Mouse (Mus musculus) lung, embryonic 15.5 days (tissue): ENCODE data around the gene Vmn2r65. TPM values are rescaled to one million over a fixed set of nuclear protein-coding genes. Genes with fewer than 3 reads are reported as not detected.

Experiments used
- ATAC-seq: fragments of 200-750 bp; cut with Nextera tagmentation; 2 replicates; pipeline ENCODE4 v1.8.0; 2017; ENCODE audit warnings: moderate number of reproducible peaks, borderline replicate concordance; ENCODE audit not compliant: low FRiP score, low TSS enrichment; ENCODE audit errors: extremely low read depth
- H3K27ac ChIP-seq: fragments of 300-500 bp; sonication (generic); 2 replicates; pipeline ENCODE4 v1.5.1; 2015; ENCODE audit warnings: moderate library complexity, mild to moderate bottlenecking, inconsistent platforms
- H3K27me3 ChIP-seq: fragments of 300-500 bp; sonication (generic); 2 replicates; pipeline ENCODE4 v1.6.1; 2015; ENCODE audit warnings: inconsistent platforms
- H3K36me3 ChIP-seq: fragments of 300-500 bp; sonication (generic); 2 replicates; pipeline ENCODE4 v1.6.1; 2015; ENCODE audit warnings: inconsistent platforms
- H3K4me1 ChIP-seq: fragments of 300-500 bp; sonication (generic); 2 replicates; pipeline ENCODE4 v1.6.1; 2015; ENCODE audit warnings: inconsistent platforms
- H3K4me2 ChIP-seq: fragments of 300-500 bp; sonication (generic); 2 replicates; pipeline ENCODE4 v1.6.1; 2015; ENCODE audit warnings: inconsistent platforms, mild to moderate bottlenecking, moderate library complexity
- H3K4me3 ChIP-seq: fragments of 300-500 bp; sonication (generic); 2 replicates; pipeline ENCODE4 v1.5.1; 2015; ENCODE audit warnings: mild to moderate bottlenecking, inconsistent platforms
- H3K9ac ChIP-seq: fragments of 300-500 bp; sonication (generic); 2 replicates; pipeline ENCODE4 v1.6.1; 2015; ENCODE audit warnings: inconsistent platforms
- H3K9me3 ChIP-seq: fragments of 300-500 bp; sonication (generic); 2 replicates; pipeline ENCODE4 v1.6.1; 2016; ENCODE audit warnings: inconsistent platforms
- WGBS: fragments of 180-500 bp; shearing (Covaris S2); methylation state at CpG from one replicate; pipeline ENCODE4 v1.1.7; 2015; 5-methylcytosine and 5-hydroxymethylcytosine counted together
- polyA plus RNA-seq: library from polyadenylated mRNA; unstranded; fragments of >200 nt; fragmentation: Nextera tagmentation; extraction: Ambion mirVana; gene quantifications from 2 replicates; pipeline ENCODE4 v1.2.1, GENCODE M21; 2015

The Vmn2r65 gene
- not detected in 2 replicates for polyA plus RNA-seq

- no peak within 1 kb of the TSS for H3K9ac ChIP-seq
- H3K27me3 ChIP-seq: no peaks in the 10 kb centered on the region
- H3K4me2 ChIP-seq: no peak within 1 kb of the TSS
- H3K4me1 ChIP-seq: no peaks in the 10 kb centered on the region
- ATAC-seq: no peak
- 35% methylated on average over 1 of the region's 1 CpGs for WGBS
- H3K4me3 ChIP-seq: no peak within 1 kb of the TSS
- no peaks in the 10 kb centered on the region for H3K9me3 ChIP-seq
- H3K27ac ChIP-seq: no peak within 1 kb of the TSS
- H3K36me3 ChIP-seq: no peaks in the 10 kb centered on the region
Observed at GRCm38 (mm10) chr7:84964015-84964414, at the start of gene Vmn2r65. Vmn2r65 (minus strand) TSS chr7:84964115.

GRCm38 (mm10) chr7:85012168-85012567 lies 48.3 kb upstream of the Vmn2r65 start, which contains the start of gene Vmn2r66:
Vmn2r66 (minus strand) TSS chr7:85012268.
- Histone ChIP-seq H3K4me3 (no peak within 1 kb of the TSS), H3K36me3 (no peaks in the 10 kb centered on the region), H3K9me3 (no peaks in the 10 kb centered on the region), H3K9ac (no peak within 1 kb of the TSS), H3K27ac (no peak within 1 kb of the TSS), H3K27me3 (no peaks in the 10 kb centered on the region), H3K4me1 (no peaks in the 10 kb centered on the region), H3K4me2 (no peak within 1 kb of the TSS)
- whole genome bisulfite sequencing: 88% methylated on average over 1 of the region's 1 CpGs
- no peak for ATAC-seq

GRCm38 (mm10) chr7:84996694-84997093 lies 32.8 kb upstream of the Vmn2r65 start:
- Histone ChIP-seq H3K9ac (no peak overlapping the region), H3K4me1 (no peaks in the 10 kb centered on the region), H3K4me2 (no peak overlapping the region), H3K36me3 (no peaks in the 10 kb centered on the region), H3K27me3 (no peaks in the 10 kb centered on the region), H3K4me3 (no peak overlapping the region), H3K9me3 (no peaks in the 10 kb centered on the region), H3K27ac (no peak overlapping the region)
- no peak for ATAC-seq
- 64% methylated on average over 2 of the region's 2 CpGs for WGBS

Other genes with a start within 250 kb of the Vmn2r65 start
- gene Olfr291, start 110.6 kb downstream of the Vmn2r65 start, polyA plus RNA-seq: not detected in 2 replicates
- not detected in 2 replicates for gene Vmn2r66, start 48.2 kb upstream of the Vmn2r65 start, polyA plus RNA-seq
- gene Vmn2r67, start 191.9 kb upstream of the Vmn2r65 start, polyA plus RNA-seq: not detected in 2 replicates